Mouse (Mus musculus) midbrain, embryonic 14.5 days (tissue): ENCODE data around the gene Vipr1. TPM values are rescaled to one million over a fixed set of nuclear protein-coding genes. Genes with fewer than 3 reads are reported as not detected.

Source experiments
- ATAC-seq: fragments of 200-750 bp; cut with Nextera tagmentation; 2 replicates; pipeline ENCODE4 v1.8.0; 2017; ENCODE audit warnings: moderate number of reproducible peaks, moderate library complexity; ENCODE audit not compliant: low FRiP score, low TSS enrichment
- DNase-seq: peaks from one replicate; pipeline ENCODE4 v3.0.0-alpha.2; 2015
- H3K27ac ChIP-seq: fragments of 300-500 bp; sonication (generic); replicated peaks from 2 replicates; pipeline ENCODE4 v1.5.1; 2014; ENCODE audit warnings: mild to moderate bottlenecking, low read depth, low read length, moderate library complexity
- H3K27me3 ChIP-seq: fragments of 300-500 bp; sonication (generic); 2 replicates; pipeline ENCODE4 v1.6.1; 2014; ENCODE audit warnings: low read length, control low read depth, mixed read lengths; ENCODE audit not compliant: control insufficient read depth, insufficient read depth
- H3K36me3 ChIP-seq: fragments of 300-500 bp; sonication (generic); 2 replicates; pipeline ENCODE4 v1.6.1; 2014; ENCODE audit warnings: low read length, control low read depth; ENCODE audit not compliant: control insufficient read depth, insufficient read depth
- H3K4me1 ChIP-seq: fragments of 300-500 bp; sonication (generic); 2 replicates; pipeline ENCODE4 v1.6.1; 2014; ENCODE audit warnings: mild to moderate bottlenecking, antibody characterized with exemption, low read length, control low read depth; ENCODE audit not compliant: control insufficient read depth, insufficient read depth
- H3K4me2 ChIP-seq: fragments of 300-500 bp; sonication (generic); 2 replicates; pipeline ENCODE4 v1.6.1; 2014; ENCODE audit warnings: mild to moderate bottlenecking, low read length, moderate library complexity
- H3K4me3 ChIP-seq: fragments of 300-500 bp; sonication (generic); replicated peaks from 2 replicates; pipeline ENCODE4 v1.5.1; 2014; ENCODE audit warnings: low read depth, low read length
- H3K9ac ChIP-seq: fragments of 300-500 bp; sonication (generic); replicated peaks from 2 replicates; pipeline ENCODE4 v1.6.1; 2014; ENCODE audit warnings: mild to moderate bottlenecking, low read length, moderate library complexity
- H3K9me3 ChIP-seq: fragments of 300-500 bp; sonication (generic); 2 replicates; pipeline ENCODE4 v1.6.1; 2016; ENCODE audit warnings: low read length, control low read depth, mixed read lengths; ENCODE audit not compliant: control insufficient read depth
- WGBS: fragments of 180-500 bp; shearing (Covaris S2); extraction: QIAGEN DNeasy Blood & Tissue Kit; methylation state at CpG from one replicate; pipeline ENCODE4 v1.1.7; 2014; 5-methylcytosine and 5-hydroxymethylcytosine counted together
- polyA plus RNA-seq: library from polyadenylated mRNA; unstranded; fragments of >200 nt; fragmentation: Nextera tagmentation; extraction: Ambion mirVana; gene quantifications from 2 replicates; pipeline ENCODE4 v1.2.1, GENCODE M21; 2014

The Vipr1 gene
- polyA plus RNA-seq, 1 experiment from 2014 or later: 0.25 TPM

DNA sequence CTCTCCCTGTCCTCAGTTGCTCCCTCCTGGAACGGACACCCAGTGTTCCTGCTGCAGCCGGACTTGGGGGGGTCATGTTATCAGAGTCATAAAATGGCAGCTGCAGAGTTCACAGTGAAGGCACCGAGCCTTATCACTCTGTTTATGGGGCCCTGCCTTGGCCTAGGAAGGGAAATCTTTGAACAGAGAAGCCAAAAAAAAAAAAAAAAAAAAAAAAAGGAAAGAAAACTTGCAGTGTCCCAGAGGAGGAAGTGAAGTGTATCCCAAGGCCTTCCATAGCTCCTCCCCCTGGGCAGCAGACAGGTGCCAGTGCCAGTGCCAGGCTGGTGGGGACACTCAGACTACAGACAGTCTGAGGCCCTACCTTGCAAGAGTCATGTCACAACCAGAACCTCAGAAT lies 2.3 kb downstream of the Vipr1 start:
- H3K36me3 ChIP-seq: no peaks in the 10 kb centered on the region
- H3K4me2 ChIP-seq: no peak overlapping the region
- H3K9ac ChIP-seq: no peak overlapping the region
- DNase-seq (no peak), ATAC-seq (no peak)
- peaks cover 16% of the 10 kb centered on the region for H3K4me1 ChIP-seq
- 82% methylated on average over 3 of the region's 3 CpGs for WGBS
- no peaks in the 10 kb centered on the region for H3K9me3 ChIP-seq
- H3K4me3 ChIP-seq: no peak overlapping the region
- H3K27me3 ChIP-seq: peaks cover 40% of the 10 kb centered on the region
- H3K27ac ChIP-seq: no peak overlapping the region

DNA sequence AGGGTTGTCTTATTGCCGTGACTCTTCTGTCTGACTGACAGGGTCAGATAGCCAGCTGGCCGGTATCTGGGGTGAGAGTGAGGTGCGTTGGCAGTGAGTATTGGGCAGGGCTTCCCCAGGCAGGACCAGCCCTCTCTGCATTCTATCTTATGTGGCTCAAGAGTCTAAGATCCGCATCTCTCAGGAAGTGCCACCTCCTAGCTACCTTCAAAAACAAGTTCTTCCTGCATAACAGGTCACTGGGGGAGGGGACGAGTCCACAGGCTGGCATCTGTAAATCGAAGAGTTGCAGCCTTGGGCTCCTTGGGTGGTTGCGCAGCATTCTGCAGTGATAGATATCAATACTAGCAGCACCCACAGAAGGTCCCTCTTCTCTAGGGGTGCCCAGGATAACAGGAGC lies 4.5 kb downstream of the Vipr1 start:
- no peak overlapping the region for H3K4me3 ChIP-seq

DNA sequence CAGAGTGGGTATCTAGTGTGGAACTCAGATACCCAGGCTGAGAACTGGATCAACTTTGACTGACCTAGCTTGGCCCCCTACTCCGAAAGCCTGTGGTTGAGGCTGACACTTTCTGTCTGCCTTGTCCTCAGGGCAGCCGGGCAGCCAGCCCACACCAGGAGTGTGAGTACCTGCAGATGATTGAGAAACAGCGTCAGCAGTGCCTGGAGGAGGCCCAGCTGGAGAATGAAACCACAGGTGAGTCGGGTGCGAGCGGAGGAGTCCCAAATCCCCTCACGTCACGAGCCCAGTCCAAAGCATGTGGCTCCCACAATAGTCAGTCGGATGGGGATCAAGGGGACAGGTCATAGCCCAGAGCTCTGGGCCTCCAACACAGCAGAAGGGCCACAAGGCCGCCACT lies 11.2 kb downstream of the Vipr1 start:
- DNase-seq (no peak), ATAC-seq (no peak)
- H3K9me3 ChIP-seq: no peaks in the 10 kb centered on the region
- no peaks in the 10 kb centered on the region for H3K27me3 ChIP-seq
- H3K27ac ChIP-seq: no peak overlapping the region
- no peaks in the 10 kb centered on the region for H3K36me3 ChIP-seq
- H3K4me1 ChIP-seq: no peaks in the 10 kb centered on the region
- no peak overlapping the region for H3K4me3 ChIP-seq
- no peak overlapping the region for H3K4me2 ChIP-seq
- WGBS: 86% methylated on average over 10 of the region's 10 CpGs
- no peak overlapping the region for H3K9ac ChIP-seq

More for the DNA sequence above, 4.5 kb downstream of the Vipr1 start:
- H3K27ac ChIP-seq: no peak overlapping the region
- ATAC-seq (no peak), DNase-seq (no peak)
- no peak overlapping the region for H3K9ac ChIP-seq
- no peak overlapping the region for H3K4me2 ChIP-seq
- H3K27me3 ChIP-seq: peaks cover 23% of the 10 kb centered on the region
- peaks cover 10% of the 10 kb centered on the region for H3K4me1 ChIP-seq
- 81% methylated on average over 7 of the region's 7 CpGs for WGBS
- H3K9me3 ChIP-seq: no peaks in the 10 kb centered on the region
- no peaks in the 10 kb centered on the region for H3K36me3 ChIP-seq

DNA sequence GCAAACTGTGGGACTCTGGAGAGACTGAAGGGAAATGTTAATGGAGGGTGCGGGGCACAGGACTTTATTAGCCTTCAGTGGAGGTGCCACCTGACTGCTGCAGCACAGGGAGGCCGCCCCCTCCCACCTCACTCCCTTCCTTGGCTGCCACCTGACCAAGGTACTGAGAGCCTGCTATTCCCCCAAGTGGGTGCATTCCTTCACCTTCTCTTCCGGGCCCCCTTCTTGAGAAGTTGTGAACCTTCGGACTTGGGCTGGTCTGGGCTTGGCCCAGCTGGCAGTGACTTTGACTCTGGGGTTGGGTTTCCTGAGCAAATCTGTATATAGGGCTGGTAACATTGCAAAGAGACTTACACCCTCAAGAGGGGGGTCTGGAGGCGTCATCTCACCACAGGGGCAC lies 13.8 kb downstream of the Vipr1 start:
- H3K4me2 ChIP-seq: no peak overlapping the region
- H3K4me3 ChIP-seq: no peak overlapping the region
- no peak overlapping the region for H3K27ac ChIP-seq
- no peaks in the 10 kb centered on the region for H3K9me3 ChIP-seq
- H3K27me3 ChIP-seq: no peaks in the 10 kb centered on the region
- no peaks in the 10 kb centered on the region for H3K4me1 ChIP-seq
- DNase-seq: no peak
- no peaks in the 10 kb centered on the region for H3K36me3 ChIP-seq
- no peak overlapping the region for H3K9ac ChIP-seq
- ATAC-seq: no peak
- WGBS: 86% methylated on average over 5 of the region's 5 CpGs

GRCm38 (mm10) chr9:121657143-121657542 lies 14.6 kb downstream of the Vipr1 start:
- no peak overlapping the region for H3K9ac ChIP-seq
- no peak for DNase-seq
- no peaks in the 10 kb centered on the region for H3K9me3 ChIP-seq
- no peaks in the 10 kb centered on the region for H3K36me3 ChIP-seq
- H3K4me1 ChIP-seq: no peaks in the 10 kb centered on the region
- H3K4me2 ChIP-seq: no peak overlapping the region
- H3K27me3 ChIP-seq: no peaks in the 10 kb centered on the region
- no peak for ATAC-seq
- WGBS: 63% methylated on average over 13 of the region's 13 CpGs
- H3K4me3 ChIP-seq: no peak overlapping the region
- no peak overlapping the region for H3K27ac ChIP-seq

DNA sequence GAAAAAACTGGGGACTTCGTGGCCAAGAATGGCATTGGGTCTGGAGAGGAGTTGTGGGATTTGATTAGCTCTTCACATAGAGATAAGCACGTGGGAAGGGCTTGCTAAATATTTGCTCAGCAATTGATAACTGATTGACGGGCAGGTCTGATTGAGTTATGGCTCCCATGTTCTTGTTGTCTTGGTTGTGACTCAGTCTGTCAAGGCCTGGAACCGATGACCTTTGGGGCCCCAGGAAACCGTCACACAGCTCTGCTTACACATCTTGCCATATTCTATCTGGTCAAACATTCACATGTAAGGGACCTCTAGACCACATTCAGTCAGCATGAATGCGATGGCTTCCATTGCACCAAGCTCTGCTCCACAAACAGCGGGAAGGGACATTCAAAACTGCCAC lies 15.7 kb downstream of the Vipr1 start:
- Histone ChIP-seq H3K9me3 (no peaks in the 10 kb centered on the region), H3K27me3 (no peaks in the 10 kb centered on the region), H3K4me3 (no peak overlapping the region), H3K9ac (no peak overlapping the region), H3K4me1 (no peaks in the 10 kb centered on the region), H3K27ac (no peak overlapping the region), H3K36me3 (no peaks in the 10 kb centered on the region), H3K4me2 (no peak overlapping the region)
- ATAC-seq (no peak), DNase-seq (no peak)
- 87% methylated on average over 7 of the region's 7 CpGs for WGBS

- ATAC-seq (no peak), DNase-seq (no peak)
- WGBS: 84% methylated on average over 7 of the region's 7 CpGs
- Histone ChIP-seq H3K4me3 (no peak overlapping the region), H3K27ac (no peak overlapping the region), H3K27me3 (no peaks in the 10 kb centered on the region), H3K36me3 (no peaks in the 10 kb centered on the region), H3K9me3 (no peaks in the 10 kb centered on the region), H3K9ac (no peak overlapping the region), H3K4me1 (no peaks in the 10 kb centered on the region), H3K4me2 (no peak overlapping the region)
These were observed 17.3 kb downstream of the Vipr1 start for GRCm38 (mm10) chr9:121659791-121660190.

DNA sequence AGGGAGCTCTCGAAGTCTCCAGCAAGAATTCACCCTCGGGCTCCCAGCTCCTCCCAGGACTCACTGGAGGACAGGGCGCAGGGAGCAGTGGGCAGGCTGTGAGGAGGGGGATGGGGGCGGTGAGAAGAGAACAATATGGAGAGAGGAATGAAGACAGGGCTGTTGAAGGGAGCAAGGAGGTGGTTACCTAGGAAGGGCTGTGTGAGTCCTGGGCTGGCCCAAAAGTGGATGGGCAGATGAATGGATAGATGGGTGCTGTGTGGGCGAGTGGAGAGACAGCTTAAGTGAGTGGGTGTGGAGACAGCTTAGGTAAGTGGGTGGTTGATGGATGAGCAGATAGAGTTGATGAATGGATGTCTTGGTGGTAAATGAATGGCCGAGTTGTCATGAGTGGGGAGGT lies 21.0 kb downstream of the Vipr1 start:
- Histone ChIP-seq H3K4me3 (no peak overlapping the region), H3K4me2 (no peak overlapping the region), H3K4me1 (no peaks in the 10 kb centered on the region), H3K27me3 (0 out of 2 replicates have a peak, but pooled peaks cover 3% of the 10 kb centered on the region), H3K36me3 (no peaks in the 10 kb centered on the region), H3K9ac (no peak overlapping the region), H3K9me3 (no peaks in the 10 kb centered on the region), H3K27ac (no peak overlapping the region)
- no peak for DNase-seq
- no peak for ATAC-seq
- 85% methylated on average over 6 of the region's 6 CpGs for WGBS

- Histone ChIP-seq H3K9me3 (no peaks in the 10 kb centered on the region), H3K4me2 (no peak overlapping the region), H3K36me3 (no peaks in the 10 kb centered on the region), H3K27me3 (0 out of 2 replicates have a peak, but pooled peaks cover 6% of the 10 kb centered on the region), H3K27ac (no peak overlapping the region), H3K4me1 (no peaks in the 10 kb centered on the region), H3K9ac (no peak overlapping the region), H3K4me3 (no peak overlapping the region)
- 86% methylated on average over 5 of the region's 5 CpGs for WGBS
- ATAC-seq (no peak), DNase-seq (no peak)
These were observed 21.6 kb downstream of the Vipr1 start for GRCm38 (mm10) chr9:121664104-121664503.
